Mouse (Mus musculus): ENCODE data around the gene Cbl.
"Not testable (repeated sequence)": the region's sequence is repeated elsewhere in the genome, so short reads cannot be mapped to it uniquely, and the experiment has no call there.

Gene Cbl

GRCm38 (mm10) chr9:44130581-44131275, 103.1 kb downstream of the Cbl start:
- DNase-seq (ENCODE audit: low spot score in 2 of 2), result no peak

GRCm38 (mm10) chr9:44130034-44130433, 103.8 kb downstream of the Cbl start:
- peak in 1 of 2 experiments; percentile 27 for DNase-seq (ENCODE audit: low spot score in 2 of 2)

- DNase-seq (ENCODE audit: low spot score in 2 of 2), result no peak
Measured at GRCm38 (mm10) chr9:44129633-44130032, 104.2 kb downstream of the Cbl start.

DNA sequence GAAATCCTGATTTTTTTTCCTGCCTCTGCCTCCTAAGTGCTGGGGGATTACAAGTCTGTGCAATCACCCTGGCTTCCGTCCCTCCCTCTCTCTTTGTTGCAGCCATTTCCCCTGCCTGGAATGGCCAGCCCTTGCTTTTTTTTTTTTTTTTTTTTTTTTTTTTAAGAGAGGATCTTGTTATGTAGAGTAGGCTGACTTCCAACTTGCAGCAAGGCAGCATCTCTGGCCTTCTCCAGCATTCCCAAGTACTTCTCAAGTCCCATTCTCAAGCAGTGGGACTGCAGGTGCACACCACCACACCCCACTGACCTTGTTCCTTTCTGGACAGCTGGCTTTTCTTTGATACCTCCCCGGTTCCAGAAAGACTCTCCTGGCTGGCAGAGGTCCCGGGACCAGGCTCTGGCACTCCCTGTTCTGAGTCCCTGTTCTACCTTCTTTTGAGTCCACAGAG, 106.5 kb downstream of the Cbl start:
- no peak for DNase-seq (ENCODE audit: low spot score in 2 of 2)

- no peak for DNase-seq (ENCODE audit: low spot score in 2 of 2)
Measured at GRCm38 (mm10) chr9:44126746-44127145, 107.1 kb downstream of the Cbl start.

- DNase-seq (ENCODE audit: low spot score in 2 of 2), result peak; percentile 76 to 88
Measured at GRCm38 (mm10) chr9:44125546-44126428, 108.1 kb downstream of the Cbl start.

DNA sequence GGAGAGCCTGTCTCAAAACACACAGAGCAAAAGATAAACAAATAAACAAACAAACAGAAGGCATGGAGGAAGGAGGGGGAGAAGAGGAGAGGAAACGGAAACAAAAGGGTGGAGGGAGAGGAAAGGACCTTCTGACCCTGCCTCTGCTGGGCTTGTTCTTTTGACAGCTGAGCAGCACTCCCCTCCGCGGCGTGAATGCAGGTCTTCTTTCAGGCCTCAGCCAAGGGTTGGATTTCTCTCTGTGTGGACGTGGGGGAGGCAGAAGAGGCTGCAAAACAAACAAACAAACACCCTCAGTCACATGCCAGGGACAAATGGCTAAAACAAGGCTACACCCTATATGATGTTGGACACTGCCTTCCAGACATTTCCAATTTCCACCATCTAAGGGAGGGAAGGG, 108.8 kb downstream of the Cbl start:
- DNase-seq (ENCODE audit: low spot score in 2 of 2), result no peak

DNA sequence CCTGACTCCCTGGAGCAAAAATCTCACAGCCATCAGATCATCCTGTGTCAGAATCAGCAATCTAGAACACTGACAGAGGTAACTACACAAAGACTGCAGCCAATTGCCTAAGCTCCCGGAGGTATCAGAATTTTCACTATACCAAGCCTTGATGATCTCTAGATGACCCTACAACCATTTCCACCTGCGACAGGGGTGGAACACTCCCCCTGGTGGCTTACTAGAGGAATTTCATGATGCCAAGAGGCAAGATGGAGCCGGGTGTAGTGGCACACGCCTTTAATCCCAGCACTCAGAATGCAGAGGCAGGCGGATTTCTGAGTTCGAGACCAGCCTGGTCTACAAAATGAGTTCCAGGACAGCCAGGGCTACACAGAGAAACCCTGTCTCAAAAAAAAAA, 109.5 kb downstream of the Cbl start:
- DNase-seq (ENCODE audit: low spot score in 2 of 2), result no peak

GRCm38 (mm10) chr9:44119948-44120465, 113.8 kb downstream of the Cbl start:
- no peak for DNase-seq (ENCODE audit: low spot score in 2 of 2)

DNA sequence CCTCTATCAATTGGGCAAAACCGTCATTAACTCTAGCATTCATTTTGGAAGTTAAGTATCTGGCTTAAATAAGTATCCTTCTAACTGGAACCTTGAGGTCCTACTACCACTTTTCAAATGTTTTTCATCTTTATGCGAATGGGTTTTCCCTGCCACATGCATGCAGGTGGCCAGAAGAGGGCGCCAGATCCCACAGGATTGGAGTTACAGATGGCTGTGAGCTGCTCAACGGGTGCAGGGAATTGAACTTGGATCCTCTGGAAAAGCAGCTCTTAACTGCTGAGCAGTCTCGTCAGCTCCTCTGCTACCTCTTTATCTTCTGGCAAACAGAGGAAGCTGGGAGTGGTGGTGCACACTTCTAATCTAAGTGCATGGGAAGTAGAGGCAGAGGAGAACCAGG, 114.8 kb downstream of the Cbl start:
- DNase-seq (ENCODE audit: low spot score in 2 of 2), result peak in 1 of 2 experiments; percentile 29

DNA sequence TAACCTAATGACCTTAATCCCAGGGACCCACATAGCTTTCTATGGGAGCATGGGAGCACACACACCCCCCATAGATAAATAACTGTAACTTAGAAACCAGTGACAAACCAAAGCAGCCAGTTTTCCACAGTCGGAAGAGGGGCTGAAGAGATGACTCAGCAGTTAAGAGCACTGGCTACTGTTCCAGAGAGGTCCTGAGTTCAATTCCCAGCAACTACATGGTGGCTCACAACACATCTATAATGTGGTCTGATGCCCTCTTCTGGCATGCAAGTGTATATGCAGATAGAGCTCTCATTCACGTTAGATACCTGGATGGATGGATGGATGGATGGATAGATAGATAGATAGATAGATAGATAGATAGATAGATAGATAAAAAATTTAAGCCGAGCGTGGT, 117.7 kb downstream of the Cbl start:
- no peak for DNase-seq (ENCODE audit: low spot score in 2 of 2)

DNA sequence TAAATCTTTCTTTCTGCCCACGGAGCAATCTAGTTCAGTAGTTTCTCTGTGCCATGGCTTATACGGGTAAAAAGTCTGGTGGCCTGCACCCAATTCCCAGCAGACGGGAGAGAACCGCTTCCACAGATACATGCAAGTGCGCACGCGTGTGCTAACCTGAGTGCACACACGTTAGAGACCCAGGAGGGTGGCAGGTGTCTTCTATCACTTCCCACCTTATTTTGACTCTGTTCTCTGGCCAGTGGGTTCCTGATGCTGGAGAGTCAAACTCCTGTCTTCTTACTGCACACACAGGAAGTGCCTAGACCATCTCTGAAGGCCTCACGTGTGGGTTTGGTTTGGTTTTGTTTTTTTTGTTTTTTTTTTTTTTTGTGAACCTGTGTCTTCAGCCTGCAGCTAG, 118.2 kb downstream of the Cbl start:
- no peak for DNase-seq (ENCODE audit: low spot score in 2 of 2)

- DNase-seq (ENCODE audit: low spot score in 2 of 2), result no peak
Measured at GRCm38 (mm10) chr9:44114453-44114852, 119.4 kb downstream of the Cbl start.

GRCm38 (mm10) chr9:44113105-44113789, 120.6 kb downstream of the Cbl start, which contains the start of the genes Gm49380 and Rnf26:
Gene Gm49380, minus strand, starts transcription at chr9:44113500.
Gene Rnf26, minus strand, starts transcription at chr9:44113517.
- peak; percentile 91 to 97 for DNase-seq (ENCODE audit: low spot score in 2 of 2)

GRCm38 (mm10) chr9:44111909-44112308, 121.9 kb downstream of the Cbl start:
- not testable (repeated sequence) for DNase-seq (ENCODE audit: low spot score in 2 of 2)

DNA sequence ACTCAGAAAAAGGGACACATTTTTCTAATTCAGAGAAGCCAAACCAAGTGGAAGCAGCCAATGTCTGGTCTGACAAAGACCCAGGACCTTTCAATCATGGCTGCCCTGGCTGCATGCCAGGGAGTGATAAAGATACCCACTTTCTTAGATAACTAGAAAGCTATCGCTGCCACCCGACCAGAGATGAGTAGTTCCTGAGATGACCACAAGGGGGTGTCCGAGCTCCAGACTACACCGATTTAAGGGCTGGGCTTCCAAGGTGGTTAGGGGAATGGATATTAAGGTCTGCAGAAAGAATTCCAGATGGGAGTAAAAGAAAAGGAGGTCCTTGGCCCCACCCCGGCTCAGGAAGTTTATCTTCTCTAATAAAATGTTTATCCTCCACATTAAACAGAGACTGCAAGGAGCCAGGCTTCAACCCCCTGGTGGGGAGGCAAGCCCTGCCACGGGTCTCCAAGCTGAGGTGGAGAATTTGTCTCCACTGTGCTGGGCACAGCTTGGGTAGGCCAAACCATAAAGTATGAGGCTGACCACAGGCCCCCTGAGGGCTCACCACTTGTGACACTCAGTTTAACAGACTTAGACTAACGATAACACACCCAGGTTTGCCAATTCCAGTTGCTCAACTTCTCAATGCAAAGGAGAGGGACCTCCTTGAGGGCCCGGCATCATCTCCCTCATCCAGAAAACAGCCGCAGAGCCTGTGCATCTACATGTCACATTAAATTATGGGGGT, 124.3 kb downstream of the Cbl start:
- DNase-seq (ENCODE audit: low spot score in 2 of 2), result peak; percentile 72 to 86

DNA sequence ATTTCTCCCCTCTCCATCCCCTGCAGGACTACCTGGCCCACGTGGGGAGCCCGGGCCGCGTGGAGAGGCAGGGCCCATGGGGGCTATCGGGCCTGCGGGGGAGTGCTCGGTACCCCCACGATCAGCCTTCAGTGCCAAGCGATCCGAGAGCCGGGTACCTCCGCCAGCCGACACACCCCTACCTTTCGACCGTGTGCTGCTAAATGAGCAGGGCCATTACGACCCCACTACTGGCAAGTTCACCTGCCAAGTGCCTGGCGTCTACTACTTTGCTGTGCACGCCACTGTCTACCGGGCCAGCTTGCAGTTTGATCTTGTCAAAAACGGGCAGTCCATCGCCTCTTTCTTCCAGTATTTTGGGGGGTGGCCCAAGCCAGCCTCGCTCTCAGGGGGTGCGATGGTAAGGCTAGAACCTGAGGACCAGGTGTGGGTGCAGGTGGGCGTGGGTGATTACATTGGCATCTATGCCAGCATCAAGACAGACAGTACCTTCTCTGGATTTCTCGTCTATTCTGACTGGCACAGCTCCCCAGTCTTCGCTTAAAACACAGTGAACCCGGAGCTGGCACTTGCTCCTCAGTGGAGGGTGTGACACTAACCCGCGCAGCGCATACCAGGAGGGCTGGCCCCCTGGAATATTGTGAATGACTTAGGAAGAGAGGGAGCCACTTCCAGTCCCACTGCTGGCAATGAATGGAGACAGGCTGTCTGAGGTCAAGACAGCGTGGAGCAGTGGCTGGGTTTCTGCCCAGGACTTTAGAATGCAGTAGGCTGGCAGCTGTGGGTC, 125.4 kb downstream of the Cbl start:
- no peak for DNase-seq (ENCODE audit: low spot score in 2 of 2)

DNA sequence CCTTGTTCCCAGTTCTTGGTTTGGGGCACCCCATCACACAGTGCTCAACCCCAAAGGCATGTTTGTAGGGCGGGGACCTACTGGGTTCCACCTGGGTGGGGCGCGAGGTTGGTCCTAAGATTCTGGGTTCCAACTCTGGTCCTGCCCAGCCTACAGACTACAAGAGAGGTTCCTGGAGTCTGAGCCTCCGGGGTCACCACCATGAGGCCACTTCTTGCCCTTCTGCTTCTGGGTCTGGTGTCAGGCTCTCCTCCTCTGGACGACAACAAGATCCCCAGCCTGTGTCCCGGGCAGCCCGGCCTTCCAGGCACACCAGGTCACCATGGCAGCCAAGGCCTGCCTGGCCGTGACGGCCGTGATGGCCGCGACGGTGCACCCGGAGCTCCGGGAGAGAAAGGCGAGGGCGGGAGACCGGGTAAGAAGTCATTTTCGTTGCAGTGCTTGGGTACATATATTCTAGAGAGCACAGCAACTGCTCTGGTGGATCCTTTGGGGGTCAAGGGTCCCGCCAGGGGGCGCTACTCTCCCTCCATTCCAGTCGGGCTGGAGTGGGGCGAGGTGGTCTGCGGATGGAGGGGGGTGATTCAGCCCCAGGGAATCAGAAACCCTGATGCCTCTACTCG, 126.2 kb downstream of the Cbl start:
- DNase-seq (ENCODE audit: low spot score in 2 of 2), result peak in 1 of 2 experiments; percentile 66

GRCm38 (mm10) chr9:44107110-44107509, 126.7 kb downstream of the Cbl start, which contains the start of gene C1qtnf5:
Gene C1qtnf5, plus strand, starts transcription at chr9:44107245.
- DNase-seq (ENCODE audit: low spot score in 2 of 2), result peak; percentile 67 to 72

- DNase-seq (ENCODE audit: low spot score in 2 of 2), result no peak
Measured at GRCm38 (mm10) chr9:44106596-44106995, 127.3 kb downstream of the Cbl start.

Data from cerebellum, postnatal 4 days (tissue).